8 mouse cellular contexts compared by ENCODE assay signal in the genomic region with DNA sequence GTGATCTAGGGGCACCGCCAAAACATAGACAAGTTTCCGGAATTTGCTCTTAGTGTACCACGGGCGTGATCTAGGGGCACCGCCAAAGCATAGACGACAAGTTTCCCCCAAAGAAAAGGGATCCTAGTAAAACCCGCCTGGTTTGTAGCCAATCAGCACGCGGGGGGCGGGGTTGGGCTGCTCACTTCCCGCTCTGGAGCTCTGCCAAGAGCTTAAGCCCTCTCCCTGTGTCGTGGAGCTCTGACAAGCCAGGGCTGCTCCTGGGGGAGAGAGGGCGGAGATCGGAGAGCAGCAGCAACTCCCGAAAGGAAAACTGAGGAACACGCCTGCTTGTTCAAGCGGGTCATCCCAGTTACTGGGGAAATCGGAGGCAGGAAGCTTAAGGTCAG. TPM values are rescaled to one million over a fixed set of nuclear protein-coding genes. Genes with fewer than 3 reads are reported as not detected.
DNase-seq lines count a peak whose midpoint lies in the region; ATAC-seq lines count a peak whose summit lies in the region.

No protein-coding gene starts in this region.

- no peak for ATAC-seq in hindbrain, embryonic 13.5 days (ENCODE audit: low FRiP score)

- DNase-seq in MN1 (ENCODE audit: low spot score): peak; percentile 94
- DNase-seq in cerebellum, adult 9-10 months: peak; percentile 78
- DNase-seq in frontal cortex, postnatal 14 days (ENCODE audit: low spot score in 2 of 2): peak; percentile 75 to 77
- peak; percentile 64 to 71 for DNase-seq in layer of hippocampus, postnatal 36 days
- peak; percentile 95 for DNase-seq in lung, postnatal 4 days
- peak; percentile 96 for DNase-seq in retina, postnatal 1 day
- peak; percentile 76 to 86 for DNase-seq in urinary bladder, adult 18-20 months (ENCODE audit: low spot score in 2 of 2)

- WGBS in hindbrain, embryonic 13.5 days: under 1% methylated on average over 18 of the region's 18 CpGs

- H3K9ac ChIP-seq in hindbrain, embryonic 13.5 days: peak overlapping the region; percentile 72

- H3K9me3 ChIP-seq in hindbrain, embryonic 13.5 days: no peaks in the 10 kb centered on the region

- no peaks in the 10 kb centered on the region for H3K36me3 ChIP-seq in hindbrain, embryonic 13.5 days

- H3K4me3 ChIP-seq in hindbrain, embryonic 13.5 days: peak overlapping the region; percentile 36

- peak overlapping the region; percentile 78 for H3K27ac ChIP-seq in hindbrain, embryonic 13.5 days

- H3K27me3 ChIP-seq in hindbrain, embryonic 13.5 days: no peaks in the 10 kb centered on the region

- H3K4me2 ChIP-seq in hindbrain, embryonic 13.5 days: peak overlapping the region; percentile 64

- peaks cover 42% of the 10 kb centered on the region for H3K4me1 ChIP-seq in hindbrain, embryonic 13.5 days (replicated peaks)

RNA-seq across cellular contexts. Expression of a gene that starts 1.8 kb away (rescaled TPM):
- polyA plus RNA-seq in hindbrain, embryonic 13.5 days (2015; fragmentation: Nextera tagmentation; extraction: Ambion mirVana): 50.3 and 59.0 TPM in 2 replicates
- total RNA-seq in layer of hippocampus, postnatal 36 days (2021): 10 to 100 TPM; 55.5 to 73.5 TPM

RNA-seq across cellular contexts. Expression of a gene that starts 3.0 kb away (rescaled TPM):
- polyA plus RNA-seq in hindbrain, embryonic 13.5 days (2015; fragmentation: Nextera tagmentation; extraction: Ambion mirVana): 0.19 and 0.43 TPM in 2 replicates
- total RNA-seq in layer of hippocampus, postnatal 36 days (2021): not detected

RNA-seq across cellular contexts. Expression of a gene that starts 40.3 kb away (rescaled TPM):
- polyA plus RNA-seq in hindbrain, embryonic 13.5 days (2015; fragmentation: Nextera tagmentation; extraction: Ambion mirVana): 37.9 and 39.7 TPM in 2 replicates
- total RNA-seq in layer of hippocampus, postnatal 36 days (2021): 10 to 100 TPM; 60.2 to 70.4 TPM
